Mouse (Mus musculus): ENCODE data around the gene Serpinf1. TPM values are rescaled to one million over a fixed set of nuclear protein-coding genes. Genes with fewer than 3 reads are reported as not detected.

Serpinf1 gene
- polyA plus RNA-seq, 1 experiment from 2014 or later = 40.1 TPM

- no peak overlapping the region for H3K4me2 ChIP-seq (ENCODE audit: low read depth, low read length)
- H3K27ac ChIP-seq (ENCODE audit: low read length) = no peak overlapping the region
- H3K4me3 ChIP-seq (ENCODE audit: low read length) = no peak overlapping the region
- no peaks in the 10 kb centered on the region for H3K27me3 ChIP-seq (ENCODE audit: control insufficient read depth, insufficient read depth, low read length)
- H3K36me3 ChIP-seq (ENCODE audit: control insufficient read depth, insufficient read depth) = peaks cover 10% of the 10 kb centered on the region
- ATAC-seq (replicated peaks; ENCODE audit: extremely low read depth, insufficient read depth, low FRiP score) = no peak
- no peaks in the 10 kb centered on the region for H3K9me3 ChIP-seq (replicated peaks; ENCODE audit: control insufficient read depth, low read length)
- 79% methylated on average over 15 of the region's 15 CpGs for WGBS
- no peak overlapping the region for H3K9ac ChIP-seq (ENCODE audit: low read length)
- H3K4me1 ChIP-seq (ENCODE audit: control insufficient read depth, insufficient read depth, low read length) = peaks cover 16% of the 10 kb centered on the region
Observed at GRCm38 (mm10) chr11:75450936-75451335, 28.4 kb upstream of the Serpinf1 start.

DNA sequence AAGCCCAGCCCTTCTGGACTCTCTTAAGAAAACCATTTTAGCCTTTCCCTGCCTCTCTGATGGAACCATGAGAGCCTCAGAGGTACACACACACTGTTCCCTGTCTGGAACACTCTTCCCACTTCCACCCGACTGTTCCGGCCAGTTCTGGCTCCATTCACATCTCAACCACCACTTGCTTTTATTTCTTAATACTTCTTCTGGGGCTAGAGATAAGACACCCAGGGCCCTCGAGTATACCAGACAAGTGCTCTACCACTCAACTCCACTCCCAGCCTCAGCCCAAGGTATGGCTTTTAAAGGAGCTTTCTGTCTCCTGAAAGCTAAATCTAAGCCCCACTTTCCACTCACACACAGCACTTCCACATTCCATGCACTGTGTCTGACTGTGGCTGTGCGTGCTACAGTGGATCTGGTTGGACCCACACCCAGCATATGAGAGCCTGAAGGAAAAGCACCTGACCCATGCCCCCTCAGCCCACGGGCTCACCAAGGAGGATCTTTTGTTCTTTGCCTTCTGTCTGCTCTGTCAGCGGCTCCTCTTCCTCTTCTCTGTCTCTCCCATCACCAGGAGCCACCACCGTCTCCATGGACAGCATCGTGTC lies 27.9 kb upstream of the Serpinf1 start:
- no peak overlapping the region for H3K4me2 ChIP-seq (ENCODE audit: low read depth, low read length)
- H3K36me3 ChIP-seq (ENCODE audit: control insufficient read depth, insufficient read depth) = peaks cover 10% of the 10 kb centered on the region

GRCm38 (mm10) chr11:75449695-75450094 lies 27.2 kb upstream of the Serpinf1 start:
- Histone ChIP-seq H3K4me2 (ENCODE audit: low read depth, low read length) (no peak overlapping the region), H3K9ac (ENCODE audit: low read length) (peak overlapping the region; percentile 18; the same call in 1 of the 2 replicates), H3K27me3 (ENCODE audit: control insufficient read depth, insufficient read depth, low read length) (no peaks in the 10 kb centered on the region), H3K27ac (ENCODE audit: low read length) (no peak overlapping the region), H3K9me3 (replicated peaks; ENCODE audit: control insufficient read depth, low read length) (no peaks in the 10 kb centered on the region), H3K4me3 (ENCODE audit: low read length) (no peak overlapping the region), H3K36me3 (ENCODE audit: control insufficient read depth, insufficient read depth) (peaks cover 10% of the 10 kb centered on the region), H3K4me1 (ENCODE audit: control insufficient read depth, insufficient read depth, low read length) (peaks cover 9% of the 10 kb centered on the region)
- no peak for ATAC-seq (replicated peaks; ENCODE audit: extremely low read depth, insufficient read depth, low FRiP score)
- WGBS = 62% methylated on average over 7 of the region's 7 CpGs

More for the DNA sequence above, 27.9 kb upstream of the Serpinf1 start:
- H3K9ac ChIP-seq (ENCODE audit: low read length) = no peak overlapping the region
- H3K27ac ChIP-seq (ENCODE audit: low read length) = no peak overlapping the region
- no peak for ATAC-seq (replicated peaks; ENCODE audit: extremely low read depth, insufficient read depth, low FRiP score)
- H3K4me3 ChIP-seq (ENCODE audit: low read length) = no peak overlapping the region
- H3K9me3 ChIP-seq (replicated peaks; ENCODE audit: control insufficient read depth, low read length) = no peaks in the 10 kb centered on the region
- peaks cover 16% of the 10 kb centered on the region for H3K4me1 ChIP-seq (ENCODE audit: control insufficient read depth, insufficient read depth, low read length)
- H3K27me3 ChIP-seq (ENCODE audit: control insufficient read depth, insufficient read depth, low read length) = no peaks in the 10 kb centered on the region
- WGBS = 75% methylated on average over 8 of the region's 8 CpGs

GRCm38 (mm10) chr11:75448575-75448974 lies 26.1 kb upstream of the Serpinf1 start:
- Histone ChIP-seq H3K9ac (ENCODE audit: low read length) (no peak overlapping the region), H3K4me3 (ENCODE audit: low read length) (no peak overlapping the region), H3K4me2 (ENCODE audit: low read depth, low read length) (no peak overlapping the region), H3K4me1 (ENCODE audit: control insufficient read depth, insufficient read depth, low read length) (peaks cover 3% of the 10 kb centered on the region), H3K27ac (ENCODE audit: low read length) (no peak overlapping the region), H3K36me3 (ENCODE audit: control insufficient read depth, insufficient read depth) (peaks cover 13% of the 10 kb centered on the region), H3K27me3 (ENCODE audit: control insufficient read depth, insufficient read depth, low read length) (no peaks in the 10 kb centered on the region), H3K9me3 (replicated peaks; ENCODE audit: control insufficient read depth, low read length) (no peaks in the 10 kb centered on the region)
- ATAC-seq (replicated peaks; ENCODE audit: extremely low read depth, insufficient read depth, low FRiP score) = no peak
- WGBS = 77% methylated on average over 3 of the region's 3 CpGs

GRCm38 (mm10) chr11:75443711-75444110 lies 21.2 kb upstream of the Serpinf1 start:
- peaks cover 17% of the 10 kb centered on the region for H3K36me3 ChIP-seq (ENCODE audit: control insufficient read depth, insufficient read depth)
- no peak overlapping the region for H3K9ac ChIP-seq (ENCODE audit: low read length)
- H3K27ac ChIP-seq (ENCODE audit: low read length) = no peak overlapping the region
- WGBS = 72% methylated on average over 8 of the region's 8 CpGs
- H3K27me3 ChIP-seq (ENCODE audit: control insufficient read depth, insufficient read depth, low read length) = no peaks in the 10 kb centered on the region
- H3K9me3 ChIP-seq (replicated peaks; ENCODE audit: control insufficient read depth, low read length) = no peaks in the 10 kb centered on the region
- no peak overlapping the region for H3K4me3 ChIP-seq (ENCODE audit: low read length)
- H3K4me2 ChIP-seq (ENCODE audit: low read depth, low read length) = no peak overlapping the region
- ATAC-seq (replicated peaks; ENCODE audit: extremely low read depth, insufficient read depth, low FRiP score) = no peak
- H3K4me1 ChIP-seq (ENCODE audit: control insufficient read depth, insufficient read depth, low read length) = no peaks in the 10 kb centered on the region

DNA sequence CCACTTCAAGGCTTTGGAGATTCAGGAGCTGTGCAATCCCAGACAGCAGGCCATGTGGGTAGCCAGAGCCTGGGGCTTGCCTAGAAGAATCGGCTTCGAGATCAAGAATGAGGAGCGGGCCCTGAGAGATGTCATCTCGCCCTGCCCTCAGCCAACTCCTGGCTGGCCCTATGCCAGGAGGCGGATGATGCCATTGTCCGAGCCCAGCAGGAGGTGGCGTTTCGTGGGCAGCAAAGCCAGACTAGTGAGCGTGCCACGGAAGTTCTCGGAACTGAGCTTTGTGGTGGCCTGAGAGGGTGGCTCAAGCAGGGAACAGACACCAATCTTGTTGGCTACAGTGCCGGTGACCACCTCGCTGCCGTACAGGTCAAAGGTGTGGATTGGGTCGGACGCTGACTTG lies 19.1 kb upstream of the Serpinf1 start:
- no peaks in the 10 kb centered on the region for H3K4me1 ChIP-seq (ENCODE audit: control insufficient read depth, insufficient read depth, low read length)
- no peaks in the 10 kb centered on the region for H3K9me3 ChIP-seq (replicated peaks; ENCODE audit: control insufficient read depth, low read length)
- ATAC-seq (replicated peaks; ENCODE audit: extremely low read depth, insufficient read depth, low FRiP score) = no peak
- no peak overlapping the region for H3K4me2 ChIP-seq (ENCODE audit: low read depth, low read length)
- H3K36me3 ChIP-seq (ENCODE audit: control insufficient read depth, insufficient read depth) = 0 out of 2 replicates have a peak, but pooled peaks cover 11% of the 10 kb centered on the region
- no peaks in the 10 kb centered on the region for H3K27me3 ChIP-seq (ENCODE audit: control insufficient read depth, insufficient read depth, low read length)
- no peak overlapping the region for H3K4me3 ChIP-seq (ENCODE audit: low read length)
- no peak overlapping the region for H3K9ac ChIP-seq (ENCODE audit: low read length)
- 88% methylated on average over 16 of the region's 16 CpGs for WGBS
- H3K27ac ChIP-seq (ENCODE audit: low read length) = no peak overlapping the region

DNA sequence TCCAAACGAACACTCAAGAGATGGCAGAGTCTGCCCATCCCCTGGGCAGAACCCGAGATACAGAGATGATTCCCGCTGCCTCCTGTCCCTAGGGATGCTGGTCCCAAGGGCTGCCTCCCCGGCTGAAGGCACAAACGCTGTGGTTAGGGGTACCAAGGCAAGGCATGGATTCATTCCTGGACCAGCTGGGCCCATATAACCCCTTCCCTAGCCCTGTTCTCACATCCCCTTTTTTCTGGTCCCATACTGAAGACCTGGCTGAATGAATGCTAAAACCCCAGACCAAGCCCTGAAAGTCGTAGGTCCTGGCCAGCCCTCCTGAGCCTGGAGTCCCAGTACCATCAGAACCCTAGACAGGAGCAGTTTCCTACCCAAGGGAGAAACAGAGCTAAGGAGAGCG lies 18.5 kb upstream of the Serpinf1 start:
- WGBS = 84% methylated on average over 7 of the region's 7 CpGs

GRCm38 (mm10) chr11:75439951-75440350 lies 17.4 kb upstream of the Serpinf1 start:
- Histone ChIP-seq H3K4me3 (ENCODE audit: low read length) (no peak overlapping the region), H3K4me1 (ENCODE audit: control insufficient read depth, insufficient read depth, low read length) (no peaks in the 10 kb centered on the region), H3K27me3 (ENCODE audit: control insufficient read depth, insufficient read depth, low read length) (no peaks in the 10 kb centered on the region; the same call in 1 of the 2 replicates), H3K27ac (ENCODE audit: low read length) (no peak overlapping the region), H3K9ac (ENCODE audit: low read length) (no peak overlapping the region), H3K4me2 (ENCODE audit: low read depth, low read length) (no peak overlapping the region), H3K9me3 (replicated peaks; ENCODE audit: control insufficient read depth, low read length) (no peaks in the 10 kb centered on the region), H3K36me3 (ENCODE audit: control insufficient read depth, insufficient read depth) (0 out of 2 replicates have a peak, but pooled peaks cover 11% of the 10 kb centered on the region)
- no peak for ATAC-seq (replicated peaks; ENCODE audit: extremely low read depth, insufficient read depth, low FRiP score)
- 96% methylated on average over 3 of the region's 3 CpGs for WGBS

More for the DNA sequence above, 18.5 kb upstream of the Serpinf1 start:
- Histone ChIP-seq H3K4me3 (ENCODE audit: low read length) (no peak overlapping the region), H3K9ac (ENCODE audit: low read length) (no peak overlapping the region), H3K27ac (ENCODE audit: low read length) (no peak overlapping the region), H3K4me1 (ENCODE audit: control insufficient read depth, insufficient read depth, low read length) (no peaks in the 10 kb centered on the region), H3K4me2 (ENCODE audit: low read depth, low read length) (no peak overlapping the region), H3K36me3 (ENCODE audit: control insufficient read depth, insufficient read depth) (0 out of 2 replicates have a peak, but pooled peaks cover 11% of the 10 kb centered on the region), H3K9me3 (replicated peaks; ENCODE audit: control insufficient read depth, low read length) (no peaks in the 10 kb centered on the region), H3K27me3 (ENCODE audit: control insufficient read depth, insufficient read depth, low read length) (no peaks in the 10 kb centered on the region)
- no peak for ATAC-seq (replicated peaks; ENCODE audit: extremely low read depth, insufficient read depth, low FRiP score)

- Histone ChIP-seq H3K4me1 (ENCODE audit: control insufficient read depth, insufficient read depth, low read length) (no peaks in the 10 kb centered on the region), H3K9ac (ENCODE audit: low read length) (no peak within 1 kb of the TSS), H3K4me3 (ENCODE audit: low read length) (no peak within 1 kb of the TSS), H3K27me3 (ENCODE audit: control insufficient read depth, insufficient read depth, low read length) (no peaks in the 10 kb centered on the region; the same call in 1 of the 2 replicates), H3K27ac (ENCODE audit: low read length) (no peak within 1 kb of the TSS), H3K4me2 (ENCODE audit: low read depth, low read length) (no peak within 1 kb of the TSS), H3K36me3 (ENCODE audit: control insufficient read depth, insufficient read depth) (0 out of 2 replicates have a peak, but pooled peaks cover 11% of the 10 kb centered on the region), H3K9me3 (replicated peaks; ENCODE audit: control insufficient read depth, low read length) (peaks cover under 1% of the 10 kb centered on the region; the same call in 1 of the 2 replicates)
- WGBS = 87% methylated on average over 6 of the region's 6 CpGs
- no peak for ATAC-seq (replicated peaks; ENCODE audit: extremely low read depth, insufficient read depth, low FRiP score)
Observed at GRCm38 (mm10) chr11:75439363-75439762, 16.9 kb upstream of the Serpinf1 start, which contains the start of gene Serpinf2. TSS of gene Serpinf2 (minus strand) at chr11:75439591.
